Mouse (Mus musculus): ENCODE measurements around the gene 0610010F05Rik. TPM values are rescaled to one million over a fixed set of nuclear protein-coding genes. Genes with fewer than 3 reads are reported as not detected.

Gene 0610010F05Rik
- polyA plus RNA-seq, 1 experiment from 2014 or later: 92.9 TPM

- Histone ChIP-seq H3K27ac (no peak overlapping the region), H3K36me3 (replicated peaks) (no peaks in the 10 kb centered on the region), H3K4me3 (replicated peaks) (no peak overlapping the region), H3K27me3 (no peaks in the 10 kb centered on the region), H3K9me3 (no peaks in the 10 kb centered on the region), H3K9ac (no peak overlapping the region), H3K4me1 (no peaks in the 10 kb centered on the region), H3K4me2 (no peak overlapping the region)
- ATAC-seq (ENCODE audit: low FRiP score): no peak
- 94% methylated on average over 2 of the region's 2 CpGs for WGBS
Measured at GRCm38 (mm10) chr11:23537446-23537845, 96.0 kb downstream of the 0610010F05Rik start.

GRCm38 (mm10) chr11:23520473-23521205 lies 112.8 kb downstream of the 0610010F05Rik start, which contains the start of gene 1700093K21Rik:
TSS of gene 1700093K21Rik (minus strand) at chr11:23521155.
- 0 out of 2 replicates have a peak, but pooled peaks cover 3% of the 10 kb centered on the region for H3K4me1 ChIP-seq
- no peaks in the 10 kb centered on the region for H3K36me3 ChIP-seq (replicated peaks)
- no peak within 1 kb of the TSS for H3K4me3 ChIP-seq (replicated peaks)
- no peak for ATAC-seq (ENCODE audit: low FRiP score)
- no peak within 1 kb of the TSS for H3K4me2 ChIP-seq
- H3K9ac ChIP-seq: no peak within 1 kb of the TSS
- no peak within 1 kb of the TSS for H3K27ac ChIP-seq
- no peaks in the 10 kb centered on the region for H3K27me3 ChIP-seq
- H3K9me3 ChIP-seq: no peaks in the 10 kb centered on the region
- WGBS: 33% methylated on average over 5 of the region's 5 CpGs

- H3K4me3 ChIP-seq (replicated peaks): no peak overlapping the region
- H3K4me1 ChIP-seq: 0 out of 2 replicates have a peak, but pooled peaks cover 3% of the 10 kb centered on the region
- no peak overlapping the region for H3K27ac ChIP-seq
- H3K4me2 ChIP-seq: no peak overlapping the region
- WGBS: 73% methylated on average over 3 of the region's 3 CpGs
- H3K9me3 ChIP-seq: no peaks in the 10 kb centered on the region
- ATAC-seq (ENCODE audit: low FRiP score): no peak
- H3K36me3 ChIP-seq (replicated peaks): no peaks in the 10 kb centered on the region
- no peaks in the 10 kb centered on the region for H3K27me3 ChIP-seq
- H3K9ac ChIP-seq: no peak overlapping the region
Measured at GRCm38 (mm10) chr11:23518981-23519380, 114.5 kb downstream of the 0610010F05Rik start.

DNA sequence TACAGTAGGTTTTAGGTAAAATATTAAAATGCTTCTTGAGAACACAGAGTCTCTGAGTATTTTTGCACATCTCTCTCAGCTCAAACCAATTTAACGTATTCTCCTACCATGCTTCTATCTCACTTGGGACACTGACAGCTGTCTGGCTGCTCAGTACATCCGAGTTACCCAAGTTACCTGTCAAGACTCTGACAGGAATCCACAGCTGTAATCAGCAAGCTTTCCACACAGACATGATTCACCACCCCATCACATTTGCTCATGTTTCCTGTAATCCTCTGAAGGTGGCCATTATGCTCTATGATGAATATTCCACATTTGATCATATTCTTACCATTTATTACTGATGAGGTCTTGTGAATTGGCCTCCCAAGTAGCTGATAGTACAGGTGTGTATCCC lies 118.1 kb downstream of the 0610010F05Rik start:
- ATAC-seq (ENCODE audit: low FRiP score): no peak
- Histone ChIP-seq H3K27ac (no peak overlapping the region), H3K4me3 (replicated peaks) (no peak overlapping the region), H3K4me1 (peaks cover 11% of the 10 kb centered on the region), H3K9me3 (no peaks in the 10 kb centered on the region), H3K4me2 (no peak overlapping the region), H3K27me3 (no peaks in the 10 kb centered on the region), H3K36me3 (replicated peaks) (no peaks in the 10 kb centered on the region), H3K9ac (no peak overlapping the region)
- 85% methylated on average over 2 of the region's 2 CpGs for WGBS

Other genes with a start within 250 kb of the 0610010F05Rik start
- gene Ahsa2, start 135.6 kb downstream of the 0610010F05Rik start, polyA plus RNA-seq (2016; fragmentation: Nextera tagmentation; extraction: Ambion mirVana): 170 and 171 TPM in 2 replicates
- gene 1700093K21Rik, start 112.5 kb downstream of the 0610010F05Rik start, polyA plus RNA-seq (2016; fragmentation: Nextera tagmentation; extraction: Ambion mirVana): not detected in 2 replicates
- gene Pus10, start 32.0 kb upstream of the 0610010F05Rik start, polyA plus RNA-seq (2016; fragmentation: Nextera tagmentation; extraction: Ambion mirVana): 23.8 and 24.9 TPM in 2 replicates
- 42.8 and 45.9 TPM in 2 replicates for gene Pex13, start 32.3 kb upstream of the 0610010F05Rik start, polyA plus RNA-seq (2016; fragmentation: Nextera tagmentation; extraction: Ambion mirVana)
- gene Rel, start 137.3 kb upstream of the 0610010F05Rik start, polyA plus RNA-seq (2016; fragmentation: Nextera tagmentation; extraction: Ambion mirVana): 0.33 and 0.57 TPM in 2 replicates